Mouse (Mus musculus) limb, embryonic 12.5 days (tissue): Measurements from ENCODE around the gene Reps1. TPM values are rescaled to one million over a fixed set of nuclear protein-coding genes. Genes with fewer than 3 reads are reported as not detected.

Experiments
- ATAC-seq: fragments of 200-750 bp; cut with Nextera tagmentation; 2 replicates; pipeline ENCODE4 v1.8.0; 2017; ENCODE audit warnings: low read depth, moderate TSS enrichment; ENCODE audit not compliant: insufficient number of reproducible peaks, insufficient read depth, low FRiP score, low TSS enrichment
- H3K27ac ChIP-seq: fragments of 300-500 bp; sonication (generic); 2 replicates; pipeline ENCODE4 v1.5.1; 2016; ENCODE audit warnings: mild to moderate bottlenecking, moderate library complexity
- H3K27me3 ChIP-seq: fragments of 300-500 bp; sonication (generic); 2 replicates; pipeline ENCODE4 v1.6.1; 2016; ENCODE audit warnings: mild to moderate bottlenecking, moderate library complexity
- H3K36me3 ChIP-seq: fragments of 300-500 bp; sonication (generic); 2 replicates; pipeline ENCODE4 v1.6.1; 2016; ENCODE audit warnings: mild to moderate bottlenecking, moderate library complexity
- H3K4me1 ChIP-seq: fragments of 300-500 bp; sonication (generic); replicated peaks from 2 replicates; pipeline ENCODE4 v1.6.1; 2016
- H3K4me2 ChIP-seq: fragments of 300-500 bp; sonication (generic); 2 replicates; pipeline ENCODE4 v1.6.1; 2016; ENCODE audit warnings: mild to moderate bottlenecking, moderate library complexity
- H3K4me3 ChIP-seq: fragments of 300-500 bp; sonication (generic); replicated peaks from 2 replicates; pipeline ENCODE4 v1.5.1; 2016; ENCODE audit warnings: mild to moderate bottlenecking
- H3K9ac ChIP-seq: fragments of 300-500 bp; sonication (generic); replicated peaks from 2 replicates; pipeline ENCODE4 v1.6.1; 2016; ENCODE audit warnings: mild to moderate bottlenecking, moderate library complexity
- H3K9me3 ChIP-seq: fragments of 300-500 bp; sonication (generic); 2 replicates; pipeline ENCODE4 v1.6.1; 2016; ENCODE audit warnings: mild to moderate bottlenecking, moderate library complexity
- WGBS: fragments of 180-500 bp; shearing (Covaris S2); methylation state at CpG from one replicate; pipeline ENCODE4 v1.1.7; 2016; 5-methylcytosine and 5-hydroxymethylcytosine counted together
- polyA plus RNA-seq: library from polyadenylated mRNA; unstranded; fragments of >200 nt; fragmentation: Nextera tagmentation; extraction: Ambion mirVana; gene quantifications from 2 replicates; pipeline ENCODE4 v1.2.1, GENCODE M21; 2016

Reps1 gene
- polyA plus RNA-seq, 1 experiment from 2014 or later, result 38.1 TPM

- WGBS, result 90% methylated on average over 10 of the region's 10 CpGs
- no peak for ATAC-seq
- Histone ChIP-seq H3K9me3 (no peaks in the 10 kb centered on the region), H3K27ac (no peak overlapping the region), H3K4me1 (peaks cover 11% of the 10 kb centered on the region), H3K4me2 (no peak overlapping the region), H3K36me3 (no peaks in the 10 kb centered on the region), H3K4me3 (no peak overlapping the region), H3K27me3 (no peaks in the 10 kb centered on the region), H3K9ac (no peak overlapping the region)
Measured at GRCm38 (mm10) chr10:18066031-18066439, 10.4 kb downstream of the Reps1 start.

- H3K9ac ChIP-seq, result no peak overlapping the region
- H3K9me3 ChIP-seq, result no peaks in the 10 kb centered on the region
- peaks cover 14% of the 10 kb centered on the region for H3K4me1 ChIP-seq
- H3K27ac ChIP-seq, result no peak overlapping the region
- no peaks in the 10 kb centered on the region for H3K27me3 ChIP-seq
- H3K36me3 ChIP-seq, result no peaks in the 10 kb centered on the region
- no peak overlapping the region for H3K4me3 ChIP-seq
- ATAC-seq, result no peak
- 71% methylated on average over 10 of the region's 10 CpGs for WGBS
- H3K4me2 ChIP-seq, result no peak overlapping the region
Measured at GRCm38 (mm10) chr10:18067761-18068446, 12.2 kb downstream of the Reps1 start.

- Histone ChIP-seq H3K9ac (no peak overlapping the region), H3K27me3 (no peaks in the 10 kb centered on the region), H3K4me1 (peaks cover 15% of the 10 kb centered on the region), H3K27ac (no peak overlapping the region), H3K9me3 (no peaks in the 10 kb centered on the region), H3K4me3 (no peak overlapping the region), H3K4me2 (no peak overlapping the region), H3K36me3 (no peaks in the 10 kb centered on the region)
- WGBS, result 83% methylated on average over 2 of the region's 2 CpGs
- no peak for ATAC-seq
Measured at GRCm38 (mm10) chr10:18068880-18069279, 13.2 kb downstream of the Reps1 start.

GRCm38 (mm10) chr10:18069576-18069975, 13.9 kb downstream of the Reps1 start:
- Histone ChIP-seq H3K4me2 (no peak overlapping the region), H3K9ac (no peak overlapping the region), H3K9me3 (no peaks in the 10 kb centered on the region), H3K4me1 (peaks cover 15% of the 10 kb centered on the region), H3K27me3 (no peaks in the 10 kb centered on the region), H3K4me3 (no peak overlapping the region), H3K36me3 (no peaks in the 10 kb centered on the region), H3K27ac (no peak overlapping the region)
- WGBS, result 81% methylated on average over 2 of the region's 2 CpGs
- ATAC-seq, result no peak

- Histone ChIP-seq H3K4me2 (no peak overlapping the region), H3K36me3 (no peaks in the 10 kb centered on the region), H3K4me1 (peaks cover 15% of the 10 kb centered on the region), H3K27ac (no peak overlapping the region), H3K27me3 (no peaks in the 10 kb centered on the region), H3K9ac (no peak overlapping the region), H3K4me3 (no peak overlapping the region), H3K9me3 (no peaks in the 10 kb centered on the region)
- WGBS, result 82% methylated on average over 3 of the region's 3 CpGs
- ATAC-seq, result no peak
Measured at GRCm38 (mm10) chr10:18070144-18070543, 14.5 kb downstream of the Reps1 start.

- 84% methylated on average over 2 of the region's 2 CpGs for WGBS
Measured at GRCm38 (mm10) chr10:18070616-18071015, 15.0 kb downstream of the Reps1 start.

GRCm38 (mm10) chr10:18072871-18073270, 17.2 kb downstream of the Reps1 start:
- Histone ChIP-seq H3K4me1 (peaks cover 11% of the 10 kb centered on the region), H3K9ac (no peak overlapping the region), H3K4me2 (no peak overlapping the region), H3K9me3 (no peaks in the 10 kb centered on the region), H3K27ac (no peak overlapping the region), H3K27me3 (no peaks in the 10 kb centered on the region), H3K4me3 (no peak overlapping the region), H3K36me3 (peaks cover 5% of the 10 kb centered on the region)
- WGBS, result 70% methylated on average over 3 of the region's 3 CpGs
- ATAC-seq, result no peak

More at GRCm38 (mm10) chr10:18070616-18071015, 15.0 kb downstream of the Reps1 start:
- Histone ChIP-seq H3K4me2 (no peak overlapping the region), H3K4me3 (no peak overlapping the region), H3K4me1 (peaks cover 15% of the 10 kb centered on the region), H3K9ac (no peak overlapping the region), H3K27ac (no peak overlapping the region), H3K36me3 (no peaks in the 10 kb centered on the region), H3K9me3 (no peaks in the 10 kb centered on the region), H3K27me3 (no peaks in the 10 kb centered on the region)
- no peak for ATAC-seq

GRCm38 (mm10) chr10:18074383-18075075, 18.9 kb downstream of the Reps1 start:
- 89% methylated on average over 5 of the region's 5 CpGs for WGBS
- H3K4me2 ChIP-seq, result no peak overlapping the region
- no peak overlapping the region for H3K4me3 ChIP-seq
- peaks cover 5% of the 10 kb centered on the region for H3K36me3 ChIP-seq
- no peak overlapping the region for H3K9ac ChIP-seq
- H3K27ac ChIP-seq, result no peak overlapping the region
- H3K9me3 ChIP-seq, result no peaks in the 10 kb centered on the region
- 0 out of 2 replicates have a peak, but pooled peaks cover 7% of the 10 kb centered on the region for H3K4me1 ChIP-seq
- no peaks in the 10 kb centered on the region for H3K27me3 ChIP-seq
- no peak for ATAC-seq

GRCm38 (mm10) chr10:18075845-18076244, 20.2 kb downstream of the Reps1 start:
- WGBS, result 91% methylated on average over 6 of the region's 6 CpGs
- no peak overlapping the region for H3K4me3 ChIP-seq

GRCm38 (mm10) chr10:18081536-18081935, 25.9 kb downstream of the Reps1 start:
- no peak for ATAC-seq
- Histone ChIP-seq H3K9ac (no peak overlapping the region), H3K4me2 (no peak overlapping the region), H3K9me3 (peaks cover 5% of the 10 kb centered on the region), H3K4me3 (no peak overlapping the region), H3K4me1 (no peaks in the 10 kb centered on the region), H3K27me3 (no peaks in the 10 kb centered on the region), H3K36me3 (peaks cover 5% of the 10 kb centered on the region), H3K27ac (no peak overlapping the region)
- WGBS, result 68% methylated on average over 1 of the region's 1 CpGs

More at GRCm38 (mm10) chr10:18075845-18076244, 20.2 kb downstream of the Reps1 start:
- no peaks in the 10 kb centered on the region for H3K27me3 ChIP-seq
- no peak for ATAC-seq
- no peak overlapping the region for H3K4me2 ChIP-seq
- peaks cover 5% of the 10 kb centered on the region for H3K36me3 ChIP-seq
- H3K4me1 ChIP-seq, result 0 out of 2 replicates have a peak, but pooled peaks cover 3% of the 10 kb centered on the region
- no peak overlapping the region for H3K27ac ChIP-seq
- H3K9me3 ChIP-seq, result no peaks in the 10 kb centered on the region
- no peak overlapping the region for H3K9ac ChIP-seq

- Histone ChIP-seq H3K27me3 (no peaks in the 10 kb centered on the region), H3K4me3 (no peak overlapping the region), H3K9me3 (peaks cover 11% of the 10 kb centered on the region), H3K27ac (no peak overlapping the region), H3K4me1 (no peaks in the 10 kb centered on the region), H3K9ac (no peak overlapping the region), H3K4me2 (no peak overlapping the region), H3K36me3 (no peaks in the 10 kb centered on the region; the same call in 1 of the 2 replicates)
- WGBS, result 93% methylated on average over 6 of the region's 6 CpGs
- ATAC-seq, result no peak
Measured at GRCm38 (mm10) chr10:18082772-18083171, 27.1 kb downstream of the Reps1 start.
